Mouse (Mus musculus) forebrain, postnatal 0 days (tissue): ENCODE measurements around the gene Cdca4. TPM values are rescaled to one million over a fixed set of nuclear protein-coding genes. Genes with fewer than 3 reads are reported as not detected.

Experiments used
- ATAC-seq: fragments of 200-750 bp; cut with Nextera tagmentation; 2 replicates; pipeline ENCODE4 v1.8.0; 2017; ENCODE audit warnings: mild to moderate bottlenecking, moderate library complexity
- DNase-seq: peaks from one replicate; pipeline ENCODE4 v3.0.0-alpha.2; 2015
- H3K27ac ChIP-seq: fragments of 300-500 bp; sonication (generic); 2 replicates; pipeline ENCODE4 v1.5.1; 2014; ENCODE audit warnings: low read depth, mild to moderate bottlenecking, antibody characterized with exemption, low read length, moderate library complexity, mixed read lengths
- H3K27me3 ChIP-seq: fragments of 300-500 bp; sonication (generic); 2 replicates; pipeline ENCODE4 v1.6.1; 2014; ENCODE audit warnings: mild to moderate bottlenecking, low read length, mixed read lengths; ENCODE audit not compliant: insufficient read depth
- H3K36me3 ChIP-seq: fragments of 300-500 bp; sonication (generic); 2 replicates; pipeline ENCODE4 v1.6.1; 2014; ENCODE audit warnings: mild to moderate bottlenecking, moderate library complexity; ENCODE audit not compliant: insufficient read depth
- H3K4me1 ChIP-seq: fragments of 300-500 bp; sonication (generic); 2 replicates; pipeline ENCODE4 v1.6.1; 2014; ENCODE audit warnings: antibody characterized with exemption; ENCODE audit not compliant: insufficient read depth
- H3K4me2 ChIP-seq: fragments of 300-500 bp; sonication (generic); 2 replicates; pipeline ENCODE4 v1.6.1; 2014; ENCODE audit warnings: low read depth, mild to moderate bottlenecking, moderate library complexity
- H3K4me3 ChIP-seq: fragments of 300-500 bp; sonication (generic); 2 replicates; pipeline ENCODE4 v1.5.1; 2014; ENCODE audit warnings: low read depth, low read length, mixed read lengths
- H3K9ac ChIP-seq: fragments of 300-500 bp; sonication (generic); 2 replicates; pipeline ENCODE4 v1.6.1; 2014; ENCODE audit warnings: mild to moderate bottlenecking
- H3K9me3 ChIP-seq: fragments of 300-500 bp; sonication (generic); 2 replicates; pipeline ENCODE4 v1.6.1; 2016; ENCODE audit warnings: low read length
- CTCF ChIP-seq: sonication (generic); IDR thresholded peaks from 2 replicates; pipeline ENCODE4 v1.5.1; 2016; ENCODE audit warnings: antibody characterized with exemption, control low read depth, low read depth
- WGBS: fragments of 180-500 bp; shearing (Covaris S2); extraction: QIAGEN DNeasy Blood & Tissue Kit; methylation state at CpG from one replicate; pipeline ENCODE4 v1.1.7; 2014; 5-methylcytosine and 5-hydroxymethylcytosine counted together
- polyA plus RNA-seq: library from polyadenylated mRNA; unstranded; fragments of >200 nt; fragmentation: Nextera tagmentation; extraction: Ambion mirVana; gene quantifications from 2 replicates; pipeline ENCODE4 v1.2.1, GENCODE M21; 2015
- total RNA-seq: library from RNA; depleted of rRNA; stranded (reverse); fragments of >200 nt; gene quantifications from 2 replicates; pipeline ENCODE4 v1.2.3, GENCODE M21; 2014

Gene Cdca4
- total and polyA plus RNA-seq, 2 experiments from 2014 or later = 29.7 to 31.3 TPM

- peaks cover 4% of the 10 kb centered on the region; the same call in 1 of the 2 replicates for H3K4me1 ChIP-seq
- H3K27ac ChIP-seq = no peak overlapping the region
- H3K4me2 ChIP-seq = no peak overlapping the region
- TF ChIP-seq CTCF = no peak
- H3K36me3 ChIP-seq = no peaks in the 10 kb centered on the region
- no peaks in the 10 kb centered on the region for H3K9me3 ChIP-seq
- no peak overlapping the region for H3K9ac ChIP-seq
- no peak overlapping the region for H3K4me3 ChIP-seq
- DNase-seq (no peak), ATAC-seq (no peak)
- no peaks in the 10 kb centered on the region; the same call in 1 of the 2 replicates for H3K27me3 ChIP-seq
- WGBS = 83% methylated on average over 5 of the region's 5 CpGs
Observed at GRCm38 (mm10) chr12:112794998-112795397, 34.2 kb downstream of the Cdca4 start.

- Histone ChIP-seq H3K4me2 (no peak overlapping the region), H3K9ac (no peak overlapping the region), H3K27ac (no peak overlapping the region), H3K9me3 (no peaks in the 10 kb centered on the region), H3K4me1 (peaks cover 4% of the 10 kb centered on the region; the same call in 1 of the 2 replicates), H3K36me3 (no peaks in the 10 kb centered on the region), H3K4me3 (no peak overlapping the region), H3K27me3 (no peaks in the 10 kb centered on the region)
- no peak for TF ChIP-seq CTCF
- WGBS = 30% methylated on average over 7 of the region's 7 CpGs
- ATAC-seq (no peak), DNase-seq (no peak)
Observed at GRCm38 (mm10) chr12:112794356-112794816, 34.8 kb downstream of the Cdca4 start.

- H3K9me3 ChIP-seq = no peaks in the 10 kb centered on the region
- H3K4me1 ChIP-seq = peaks cover 4% of the 10 kb centered on the region; the same call in 1 of the 2 replicates
- TF ChIP-seq CTCF = no peak
- 73% methylated on average over 13 of the region's 13 CpGs for WGBS
- no peak overlapping the region for H3K9ac ChIP-seq
- H3K36me3 ChIP-seq = no peaks in the 10 kb centered on the region
- ATAC-seq (no peak), DNase-seq (no peak)
- H3K27me3 ChIP-seq = no peaks in the 10 kb centered on the region
- H3K27ac ChIP-seq = no peak overlapping the region
- H3K4me3 ChIP-seq = no peak overlapping the region
- H3K4me2 ChIP-seq = no peak overlapping the region
Observed at GRCm38 (mm10) chr12:112793601-112794355, 35.4 kb downstream of the Cdca4 start.

GRCm38 (mm10) chr12:112791026-112791425 is 38.2 kb downstream of the Cdca4 start:
- Histone ChIP-seq H3K4me1 (no peaks in the 10 kb centered on the region), H3K9ac (no peak overlapping the region), H3K27me3 (no peaks in the 10 kb centered on the region), H3K4me2 (no peak overlapping the region), H3K36me3 (no peaks in the 10 kb centered on the region), H3K9me3 (no peaks in the 10 kb centered on the region), H3K4me3 (no peak overlapping the region), H3K27ac (no peak overlapping the region)
- WGBS = 75% methylated on average over 8 of the region's 8 CpGs
- TF ChIP-seq CTCF = no peak
- no peak for ATAC-seq
- no peak for DNase-seq

GRCm38 (mm10) chr12:112774481-112774880 is 54.7 kb downstream of the Cdca4 start:
- no peak for TF ChIP-seq CTCF
- Histone ChIP-seq H3K27ac (no peak overlapping the region), H3K4me1 (no peaks in the 10 kb centered on the region), H3K4me3 (no peak overlapping the region), H3K9me3 (no peaks in the 10 kb centered on the region), H3K4me2 (no peak overlapping the region), H3K9ac (no peak overlapping the region), H3K36me3 (no peaks in the 10 kb centered on the region), H3K27me3 (no peaks in the 10 kb centered on the region)
- DNase-seq (no peak), ATAC-seq (no peak)
- 94% methylated on average over 10 of the region's 10 CpGs for WGBS

GRCm38 (mm10) chr12:112774026-112774425 is 55.2 kb downstream of the Cdca4 start:
- no peak for ATAC-seq
- H3K9me3 ChIP-seq = no peaks in the 10 kb centered on the region
- WGBS = 86% methylated on average over 6 of the region's 6 CpGs

GRCm38 (mm10) chr12:112773366-112773765 is 55.9 kb downstream of the Cdca4 start:
- Histone ChIP-seq H3K36me3 (no peaks in the 10 kb centered on the region), H3K27me3 (no peaks in the 10 kb centered on the region), H3K9ac (no peak overlapping the region), H3K4me2 (no peak overlapping the region), H3K4me3 (no peak overlapping the region), H3K9me3 (no peaks in the 10 kb centered on the region), H3K4me1 (no peaks in the 10 kb centered on the region), H3K27ac (no peak overlapping the region)
- DNase-seq (no peak), ATAC-seq (no peak)
- WGBS = 48% methylated on average over 9 of the region's 9 CpGs
- TF ChIP-seq CTCF = no peak

More at GRCm38 (mm10) chr12:112774026-112774425, 55.2 kb downstream of the Cdca4 start:
- Histone ChIP-seq H3K27ac (no peak overlapping the region), H3K4me3 (no peak overlapping the region), H3K4me2 (no peak overlapping the region), H3K9ac (no peak overlapping the region), H3K4me1 (no peaks in the 10 kb centered on the region), H3K36me3 (no peaks in the 10 kb centered on the region), H3K27me3 (no peaks in the 10 kb centered on the region)
- no peak for TF ChIP-seq CTCF
- DNase-seq = no peak
